8 mouse cellular contexts compared by ENCODE assay signal in genomic region chr1:171250680-171251593, GRCm38 (mm10). TPM values are rescaled to one million over a fixed set of nuclear protein-coding genes. Genes with fewer than 3 reads are reported as not detected.
DNase-seq lines count a peak whose midpoint lies in the region; ATAC-seq and TF ChIP-seq lines count a peak whose summit lies in the region.

Gene Ndufs2 (minus strand): TSS chr1:171251388.

- H3K4me2 ChIP-seq in kidney, embryonic 16.5 days (replicated peaks; ENCODE audit: low read depth, low read length) = peak within 1 kb of the TSS; percentile 62
- peak within 1 kb of the TSS; percentile 47 for H3K4me2 ChIP-seq in forebrain, embryonic 12.5 days
- peak within 1 kb of the TSS; percentile 77 for H3K4me2 ChIP-seq in limb, embryonic 13.5 days (replicated peaks)
- peak within 1 kb of the TSS; percentile 53 for H3K4me2 ChIP-seq in neural tube, embryonic 13.5 days

- no peak for DNase-seq in kidney, postnatal 36 days
- DNase-seq in Patski (ENCODE audit: low read depth, low spot score) = no peak
- DNase-seq in heart, postnatal 36 days = no peak
- no peak for DNase-seq in c-Kit-positive CD71-positive TER-119-positive erythroid progenitor cells, embryonic 14.5 days (ENCODE audit: low spot score)

- peaks cover 3% of the 10 kb centered on the region for H3K36me3 ChIP-seq in kidney, embryonic 16.5 days (ENCODE audit: insufficient read depth, low read length)
- H3K36me3 ChIP-seq in forebrain, embryonic 12.5 days (replicated peaks) = no peaks in the 10 kb centered on the region
- peaks cover 21% of the 10 kb centered on the region for H3K36me3 ChIP-seq in limb, embryonic 13.5 days
- no peaks in the 10 kb centered on the region for H3K36me3 ChIP-seq in neural tube, embryonic 13.5 days

- POLR2A ChIA-PET in Patski (lab: Charles Lee) = interaction anchor here (0.6 to 1.9 kb wide), 3 partner anchors 17 to 120 kb away, joined by 3 to 5 read pairs (median 5); partner anchors contain the start of genes B4galt3 and Fcer1g

- H3K9ac ChIP-seq in kidney, embryonic 16.5 days (replicated peaks; ENCODE audit: low read length) = peak within 1 kb of the TSS; percentile 70
- H3K9ac ChIP-seq in forebrain, embryonic 12.5 days = peak within 1 kb of the TSS; percentile 44
- H3K9ac ChIP-seq in limb, embryonic 13.5 days = peak within 1 kb of the TSS; percentile 64
- peak within 1 kb of the TSS; percentile 41 for H3K9ac ChIP-seq in neural tube, embryonic 13.5 days

- CTCF ChIA-PET in Patski (lab: Charles Lee) = interaction anchor here (0.7 to 2.2 kb wide), 7 partner anchors 12 to 139 kb away, joined by 3 to 7 read pairs (median 4); partner anchors contain the start of gene Ppox

- WGBS in kidney, embryonic 16.5 days = 9% methylated on average over 24 of the region's 26 CpGs
- 12% methylated on average over 26 of the region's 26 CpGs for WGBS in forebrain, embryonic 12.5 days
- 14% methylated on average over 26 of the region's 26 CpGs for WGBS in limb, embryonic 13.5 days
- WGBS in neural tube, embryonic 13.5 days = 12% methylated on average over 26 of the region's 26 CpGs

- in situ Hi-C loops in Patski (cut with MboI; ENCODE audit: low pct_unique_long_range_greater_than_20kb) = loop anchor here (25.0 kb wide), 1 partner anchor 364 kb away; the partner anchor contains the start of genes Dusp12 and Gm26620

- H3K9me3 ChIP-seq in kidney, embryonic 16.5 days (ENCODE audit: low read length) = no peaks in the 10 kb centered on the region
- no peaks in the 10 kb centered on the region for H3K9me3 ChIP-seq in forebrain, embryonic 12.5 days
- H3K9me3 ChIP-seq in limb, embryonic 13.5 days = no peaks in the 10 kb centered on the region
- H3K9me3 ChIP-seq in neural tube, embryonic 13.5 days = no peaks in the 10 kb centered on the region

- ATAC-seq in kidney, embryonic 16.5 days (ENCODE audit: low FRiP score, low TSS enrichment) = no peak
- no peak for ATAC-seq in Patski
- no peak for ATAC-seq in forebrain, embryonic 12.5 days (ENCODE audit: low FRiP score)
- no peak for ATAC-seq in limb, embryonic 13.5 days (ENCODE audit: low FRiP score, low read depth)
- peak; percentile 7; the same call in 1 of the 2 replicates for ATAC-seq in neural tube, embryonic 13.5 days (ENCODE audit: low read depth)

- H3K4me3 ChIP-seq in kidney, embryonic 16.5 days (ENCODE audit: low read length) = peak within 1 kb of the TSS; percentile 45
- H3K4me3 ChIP-seq in forebrain, embryonic 12.5 days (replicated peaks) = peak within 1 kb of the TSS; percentile 22
- peak within 1 kb of the TSS; percentile 45 for H3K4me3 ChIP-seq in limb, embryonic 13.5 days
- H3K4me3 ChIP-seq in neural tube, embryonic 13.5 days = peak within 1 kb of the TSS; percentile 29

- H3K27me3 ChIP-seq in kidney, embryonic 16.5 days (ENCODE audit: insufficient read depth, low read length) = no peaks in the 10 kb centered on the region
- no peaks in the 10 kb centered on the region for H3K27me3 ChIP-seq in Patski
- H3K27me3 ChIP-seq in forebrain, embryonic 12.5 days = peaks cover 5% of the 10 kb centered on the region
- no peaks in the 10 kb centered on the region for H3K27me3 ChIP-seq in limb, embryonic 13.5 days
- no peaks in the 10 kb centered on the region for H3K27me3 ChIP-seq in neural tube, embryonic 13.5 days

- no peak for TF ChIP-seq CTCF in Patski (IDR thresholded peaks at IDR 0.05)

- H3K4me1 ChIP-seq in kidney, embryonic 16.5 days (ENCODE audit: insufficient read depth, low read length) = peaks cover 59% of the 10 kb centered on the region
- peaks cover 52% of the 10 kb centered on the region for H3K4me1 ChIP-seq in forebrain, embryonic 12.5 days
- H3K4me1 ChIP-seq in limb, embryonic 13.5 days = peaks cover 61% of the 10 kb centered on the region
- H3K4me1 ChIP-seq in neural tube, embryonic 13.5 days (replicated peaks) = peaks cover 61% of the 10 kb centered on the region

- intact Hi-C loops in heart, postnatal 36 days (cut with DNase I) = no loop called here

- peak within 1 kb of the TSS; percentile 89 for H3K27ac ChIP-seq in kidney, embryonic 16.5 days (ENCODE audit: low read length)
- peak within 1 kb of the TSS; percentile 72 for H3K27ac ChIP-seq in forebrain, embryonic 12.5 days
- H3K27ac ChIP-seq in limb, embryonic 13.5 days = peak within 1 kb of the TSS; percentile 90
- peak within 1 kb of the TSS; percentile 77 for H3K27ac ChIP-seq in neural tube, embryonic 13.5 days (replicated peaks)

RNA-seq across cellular contexts. Expression of gene Ndufs2, which starts in this region (rescaled TPM):
- 311 and 368 TPM in 2 replicates for polyA plus RNA-seq in kidney, embryonic 16.5 days (2015; fragmentation: Nextera tagmentation; extraction: Ambion mirVana)
- polyA plus RNA-seq in Patski (2021) = 436 TPM
- 209 and 213 TPM in 2 replicates for polyA plus RNA-seq in forebrain, embryonic 12.5 days (2016; fragmentation: Nextera tagmentation; extraction: Ambion mirVana)
- total RNA-seq in heart, postnatal 36 days (2021) = 1,000 to 10,000 TPM; 1,421 to 1,530 TPM
- polyA plus RNA-seq in limb, embryonic 13.5 days (2015; fragmentation: Nextera tagmentation; extraction: Ambion mirVana) = 253 and 254 TPM in 2 replicates
- 257 and 263 TPM in 2 replicates for polyA plus RNA-seq in neural tube, embryonic 13.5 days (2015; fragmentation: Nextera tagmentation; extraction: Ambion mirVana)
